Mouse (Mus musculus): Measurements from ENCODE around the gene Rpp25l.
"Not testable (repeated sequence)": the region's sequence is repeated elsewhere in the genome, so short reads cannot be mapped to it uniquely, and the experiment has no call there.

Rpp25l gene

GRCm38 (mm10) chr4:41713197-41714067 is at the start of gene Rpp25l:
Gene Rpp25l (minus strand): TSS chr4:41713534.
- DNase-seq (ENCODE audit: low read depth): peak; percentile 53

DNA sequence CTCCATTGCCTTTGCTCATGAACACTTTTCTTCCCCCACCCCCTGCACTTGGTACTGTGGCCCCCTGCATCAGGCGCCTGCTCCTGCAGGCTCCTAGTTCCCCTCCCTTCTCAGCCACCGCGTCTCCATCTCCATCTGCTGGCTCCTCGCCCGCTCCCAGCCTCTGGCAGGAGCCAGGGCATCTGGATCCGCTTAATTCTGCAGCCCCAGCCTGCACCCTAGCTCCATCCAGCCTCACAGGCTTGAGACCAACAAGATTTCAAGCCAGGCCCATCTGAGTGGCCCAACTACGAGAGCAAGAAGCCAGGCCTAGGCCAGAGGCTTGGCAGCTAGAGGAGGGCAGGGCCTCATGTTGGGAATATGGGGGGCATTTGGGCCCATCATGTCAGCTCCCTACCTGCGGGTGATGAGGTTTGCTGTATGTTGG is 49.4 kb upstream of the Rpp25l start:
- DNase-seq (ENCODE audit: low read depth): not testable (repeated sequence)

GRCm38 (mm10) chr4:41762099-41762687 is 48.9 kb upstream of the Rpp25l start:
- no peak for DNase-seq (ENCODE audit: low read depth)

GRCm38 (mm10) chr4:41761680-41762079 is 48.3 kb upstream of the Rpp25l start:
- DNase-seq (ENCODE audit: low read depth): no peak

DNA sequence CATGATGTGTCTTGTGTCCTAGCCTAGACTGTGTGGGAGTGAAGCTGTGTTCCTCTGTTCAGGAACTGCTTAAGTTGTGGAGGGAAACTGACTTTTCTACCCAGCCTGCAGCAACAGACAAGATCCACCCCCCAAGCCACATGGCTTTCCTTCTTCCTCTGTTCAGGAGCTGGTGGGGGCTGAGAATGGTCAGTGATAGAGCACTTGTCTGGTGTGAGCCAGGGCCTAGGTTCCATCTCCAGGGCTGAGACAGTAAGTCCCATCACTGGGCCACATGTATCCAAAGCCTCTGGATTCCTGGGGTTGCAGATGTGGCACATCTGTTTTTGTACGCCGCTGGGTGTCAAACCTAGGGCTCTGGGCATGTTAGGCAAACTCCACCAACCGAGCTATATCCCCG is 47.6 kb upstream of the Rpp25l start:
- no peak for DNase-seq (ENCODE audit: low read depth)

DNA sequence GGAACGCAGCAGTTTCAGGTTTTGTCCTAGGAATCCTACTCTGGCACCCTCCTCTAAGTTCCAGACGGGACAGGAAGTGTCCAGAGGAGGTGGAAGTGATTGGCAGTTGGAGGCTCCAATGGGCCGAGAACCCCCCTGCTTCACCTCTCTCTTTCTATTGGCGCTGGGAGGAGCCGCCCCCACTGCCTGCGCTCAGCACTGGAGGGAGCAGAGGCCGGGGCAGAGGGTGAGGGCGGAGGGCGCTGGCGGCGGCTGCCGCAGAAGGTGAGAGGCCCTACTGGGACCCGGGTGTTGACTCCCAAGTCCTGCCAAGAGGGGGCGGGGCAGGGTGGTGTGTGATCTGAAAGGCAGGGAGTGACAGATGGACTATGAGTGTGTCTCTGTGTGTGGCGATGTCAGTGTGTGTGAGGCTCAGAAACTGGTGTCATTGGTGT is 47.0 kb upstream of the Rpp25l start:
- DNase-seq (ENCODE audit: low read depth): peak; percentile 53

DNA sequence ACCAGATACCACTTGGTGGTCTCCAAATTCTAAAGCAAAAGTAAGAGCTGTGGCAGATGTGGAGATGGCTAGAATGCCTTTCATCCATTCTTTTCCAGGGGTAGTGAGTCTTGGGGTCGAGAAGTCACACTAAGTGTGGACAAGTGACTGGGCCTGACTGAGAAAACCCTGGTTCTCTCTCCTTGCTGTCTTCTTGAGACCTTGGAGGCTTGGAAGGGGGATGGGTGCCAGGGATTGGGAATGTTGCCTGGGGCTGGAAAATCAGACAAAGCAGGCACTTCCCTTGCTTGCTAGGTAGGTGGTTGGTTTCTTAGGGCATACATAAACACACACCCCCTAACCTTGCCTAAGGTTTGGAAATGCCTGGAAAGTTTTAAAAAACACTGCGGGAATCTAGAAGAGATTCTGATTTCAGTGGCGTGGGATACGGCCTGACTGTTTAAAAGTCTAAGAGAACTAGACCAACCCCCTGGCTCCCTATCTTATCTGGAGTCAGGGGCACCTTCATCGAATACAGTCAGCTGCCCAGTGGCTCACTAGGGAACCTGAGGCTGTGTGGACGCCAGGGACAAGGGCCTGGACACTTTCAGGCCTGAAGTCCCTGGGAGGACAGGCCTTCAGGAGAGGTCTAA is 46.4 kb upstream of the Rpp25l start:
- DNase-seq (ENCODE audit: low read depth): no peak

GRCm38 (mm10) chr4:41759206-41759605 is 45.9 kb upstream of the Rpp25l start:
- DNase-seq (ENCODE audit: low read depth): no peak

DNA sequence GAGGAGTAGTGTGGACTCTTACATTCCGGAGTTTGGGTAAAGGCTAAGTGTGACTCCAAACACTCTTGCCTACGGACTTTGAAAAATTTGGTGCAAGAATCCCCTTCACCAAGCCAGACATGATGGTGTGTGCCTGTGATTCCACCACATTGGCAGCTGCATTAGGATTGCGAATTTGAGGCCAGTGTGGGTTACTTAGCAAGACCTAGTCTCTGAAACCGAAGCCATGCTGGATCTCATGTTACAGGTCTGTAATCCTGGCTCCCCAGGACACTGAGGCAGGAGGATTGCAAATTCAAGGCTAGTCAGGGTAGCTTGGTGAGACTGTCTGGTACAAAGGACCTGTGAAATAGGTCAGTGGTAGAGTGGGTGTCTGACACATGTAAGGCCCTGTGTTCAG is 45.4 kb upstream of the Rpp25l start:
- no peak for DNase-seq (ENCODE audit: low read depth)

GRCm38 (mm10) chr4:41758021-41758420 is 44.7 kb upstream of the Rpp25l start:
- no peak for DNase-seq (ENCODE audit: low read depth)

DNA sequence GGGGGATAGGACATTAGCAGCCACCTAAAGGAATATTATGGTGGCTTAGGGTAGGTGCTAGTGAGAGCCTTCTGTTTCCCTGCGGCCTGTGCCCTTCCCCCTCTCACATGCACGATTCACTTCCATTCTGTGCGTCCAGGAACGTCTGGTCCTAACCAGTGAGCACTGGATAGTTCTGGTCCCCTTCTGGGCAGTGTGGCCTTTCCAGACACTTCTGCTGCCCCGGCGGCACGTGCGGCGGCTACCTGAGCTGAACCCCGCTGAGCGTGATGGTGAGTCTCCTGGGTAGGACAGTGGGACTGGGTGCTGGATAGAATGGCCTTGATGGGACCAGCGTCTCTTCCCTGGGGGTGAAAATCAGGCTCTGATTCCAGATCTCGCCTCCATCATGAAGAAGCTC is 44.0 kb upstream of the Rpp25l start:
- no peak for DNase-seq (ENCODE audit: low read depth)

DNA sequence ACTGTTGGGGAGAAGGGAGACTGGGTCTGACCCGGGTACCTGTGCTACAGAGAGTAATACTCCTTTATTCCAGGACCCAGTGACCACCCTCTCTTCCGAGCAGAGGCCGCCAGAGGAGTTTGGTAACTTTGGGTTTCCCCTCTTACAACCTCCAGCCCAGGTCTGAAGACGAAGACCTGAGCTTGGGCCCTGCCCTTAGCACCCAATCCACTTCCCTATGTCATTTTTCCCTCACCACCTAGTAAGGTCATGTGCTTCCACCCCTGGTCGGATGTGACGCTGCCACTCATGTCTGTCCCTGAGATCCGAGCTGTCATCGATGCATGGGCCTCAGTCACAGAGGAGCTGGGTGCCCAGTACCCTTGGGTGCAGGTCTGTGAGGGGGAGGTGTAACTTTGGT is 43.1 kb upstream of the Rpp25l start:
- no peak for DNase-seq (ENCODE audit: low read depth)

DNA sequence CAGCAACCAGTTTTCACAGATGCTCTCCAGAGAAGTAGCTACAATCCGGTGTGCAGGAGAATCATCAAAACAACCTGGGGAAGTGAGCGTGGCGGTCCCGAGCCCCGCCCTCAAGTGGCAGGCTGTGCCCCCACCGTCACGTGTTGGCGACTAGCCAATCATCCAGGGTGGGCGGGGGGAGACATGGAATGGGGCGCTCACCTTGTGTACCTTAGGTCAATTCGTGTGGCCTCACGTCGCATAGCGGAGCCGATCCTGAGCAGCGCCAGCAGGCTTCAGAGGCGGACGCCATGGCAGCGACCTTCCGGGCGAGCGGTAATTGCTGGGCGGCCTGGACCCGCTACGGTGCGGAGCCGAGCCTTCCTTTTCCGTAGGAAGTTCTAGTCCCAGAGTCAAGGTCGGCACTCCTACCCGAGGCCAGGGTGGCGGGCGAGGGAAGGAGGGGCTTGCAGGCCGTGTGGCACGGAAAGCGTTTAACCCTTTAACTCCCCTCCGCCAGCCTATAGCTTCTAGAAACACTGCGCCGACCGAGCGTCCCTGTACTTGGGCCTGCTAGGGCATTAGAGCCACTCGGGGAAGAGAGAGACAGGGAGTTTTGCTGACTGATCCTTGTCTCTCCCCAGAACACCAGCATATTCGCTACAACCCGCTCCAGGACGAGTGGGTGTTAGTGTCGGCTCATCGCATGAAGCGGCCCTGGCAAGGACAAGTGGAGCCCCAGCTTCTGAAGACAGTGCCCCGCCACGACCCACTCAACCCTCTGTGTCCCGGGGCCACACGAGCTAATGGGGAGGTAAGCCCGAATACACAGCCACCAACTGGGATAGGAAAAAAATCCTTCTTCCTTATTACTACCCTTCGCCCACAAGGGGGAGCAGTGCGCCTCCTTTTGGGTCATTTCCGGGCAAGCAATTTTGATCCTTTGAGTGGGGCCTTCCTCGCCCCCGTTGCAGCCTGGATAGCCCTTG is 42.3 kb upstream of the Rpp25l start, which contains the start of gene Sigmar1:
Gene Sigmar1, minus strand, starts transcription at position 820 of the 968 bp plus-strand sequence.
- peak; percentile 83 for DNase-seq (ENCODE audit: low read depth)

- no peak for DNase-seq (ENCODE audit: low read depth)
These were observed 41.5 kb upstream of the Rpp25l start, which contains the start of gene Galt for GRCm38 (mm10) chr4:41754797-41755337. Gene Galt (plus strand): TSS chr4:41755228.

DNA sequence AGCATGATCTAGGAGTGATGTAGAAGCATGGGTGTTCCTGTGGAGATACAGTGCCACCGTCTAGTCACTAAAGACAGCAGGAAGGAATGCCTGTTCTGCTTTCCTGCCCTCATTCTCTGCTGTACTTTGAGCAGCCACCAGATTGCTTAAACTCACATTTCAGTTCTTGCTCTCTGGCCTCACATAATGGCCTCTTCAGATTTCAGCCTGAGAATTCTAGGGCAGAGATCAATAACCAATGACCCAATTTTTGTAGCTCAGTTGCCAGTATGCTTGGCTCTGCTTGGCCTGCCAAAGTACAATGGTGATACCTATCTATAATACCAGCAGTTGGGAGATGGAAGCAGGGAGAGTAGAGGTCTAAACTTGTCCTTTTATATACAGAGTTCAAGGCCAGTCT is 31.7 kb upstream of the Rpp25l start:
- DNase-seq (ENCODE audit: low read depth): no peak

- no peak for DNase-seq (ENCODE audit: low read depth)
These were observed 30.8 kb upstream of the Rpp25l start for GRCm38 (mm10) chr4:41744131-41744530.

DNA sequence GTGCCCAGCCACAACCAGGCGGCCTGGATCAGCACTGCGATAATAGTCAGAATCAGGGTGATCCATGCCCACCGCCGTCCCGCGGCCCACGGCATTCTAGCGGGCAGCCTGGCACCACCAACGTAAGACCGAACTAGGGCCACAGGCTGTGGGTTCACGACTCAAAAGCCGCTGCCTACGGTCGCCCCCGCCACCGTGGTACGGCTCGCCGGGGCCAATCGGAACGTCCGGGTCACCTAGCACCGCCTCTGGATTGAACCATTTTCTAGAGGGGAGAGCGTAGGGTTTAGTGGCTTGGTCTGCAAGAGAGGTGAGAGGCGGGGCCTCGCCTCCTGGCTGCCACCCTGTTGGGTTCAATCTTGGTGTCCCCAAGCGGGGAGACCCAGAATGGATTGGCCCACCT is 27.8 kb upstream of the Rpp25l start:
- DNase-seq (ENCODE audit: low read depth): peak; percentile 96

DNA sequence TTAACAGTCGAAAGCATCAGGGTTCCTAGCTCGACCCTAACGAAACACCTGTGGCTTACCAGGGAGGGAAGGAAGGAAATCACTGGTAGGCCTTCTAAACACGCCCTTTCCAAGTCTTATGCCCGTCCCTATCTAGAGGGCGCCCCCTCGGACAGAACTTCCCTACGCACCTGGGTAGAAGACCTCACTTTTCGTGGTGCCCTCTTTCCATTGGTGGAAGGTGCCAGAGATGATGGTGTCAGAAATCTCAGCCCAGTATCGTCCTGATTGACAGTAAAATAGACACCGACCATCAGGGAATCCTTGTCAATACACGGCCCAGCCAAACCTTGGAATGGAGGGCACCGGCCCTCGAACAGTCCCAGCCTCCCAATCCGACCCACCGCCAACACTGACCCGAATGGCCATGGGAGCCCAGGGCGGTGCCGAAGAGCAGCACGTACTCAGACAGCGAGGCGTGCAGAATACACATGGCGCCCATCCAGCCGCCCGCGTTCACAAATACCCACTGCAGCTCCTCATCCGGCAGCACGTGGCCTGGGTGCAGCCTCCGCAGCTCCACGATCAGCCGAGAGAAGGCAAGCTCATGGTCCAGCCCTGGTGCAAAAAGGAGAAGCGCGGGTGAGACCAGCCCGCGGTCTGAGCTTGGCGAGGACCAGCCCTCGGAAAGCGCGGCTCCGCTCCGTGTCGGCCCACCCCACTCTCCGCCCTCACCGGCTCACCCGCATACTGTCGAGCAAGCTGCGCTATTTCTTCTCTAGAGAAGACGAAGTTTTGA is 27.2 kb upstream of the Rpp25l start:
- no peak for DNase-seq (ENCODE audit: low read depth)

GRCm38 (mm10) chr4:41739260-41739659 is 25.9 kb upstream of the Rpp25l start:
- DNase-seq (ENCODE audit: low read depth): no peak

GRCm38 (mm10) chr4:41738256-41738603 is 24.9 kb upstream of the Rpp25l start:
- no peak for DNase-seq (ENCODE audit: low read depth)

Measured in c-Kit-positive CD71-negative TER-119-negative erythroid progenitor cells, embryonic 14.5 days (primary cell).